Mouse (Mus musculus): ENCODE data around the gene Ddx42.

GRCm38 (mm10) chr11:106194155-106194541 lies 22.6 kb upstream of the Ddx42 start:
- TF ChIP-seq POLR2A (IDR thresholded peaks at IDR 0.05; ENCODE audit: insufficient read length, low read depth), result no peak
- TF ChIP-seq USF1 (IDR thresholded peaks at IDR 0.05; ENCODE audit: low read depth), result no peak
- TF ChIP-seq MYOG (IDR thresholded peaks at IDR 0.05; ENCODE audit: control insufficient read depth in 1 of 3, insufficient read depth in 1 of 3, insufficient read length in 2 of 3, low read depth in 2 of 3), result no peak
